Mouse (Mus musculus): Measurements from ENCODE around the gene Lbx2.

Gene Lbx2

GRCm38 (mm10) chr6:83132176-83132919 lies 46.2 kb downstream of the Lbx2 start:
- no peak for DNase-seq (ENCODE audit: low spot score in 2 of 2)

DNA sequence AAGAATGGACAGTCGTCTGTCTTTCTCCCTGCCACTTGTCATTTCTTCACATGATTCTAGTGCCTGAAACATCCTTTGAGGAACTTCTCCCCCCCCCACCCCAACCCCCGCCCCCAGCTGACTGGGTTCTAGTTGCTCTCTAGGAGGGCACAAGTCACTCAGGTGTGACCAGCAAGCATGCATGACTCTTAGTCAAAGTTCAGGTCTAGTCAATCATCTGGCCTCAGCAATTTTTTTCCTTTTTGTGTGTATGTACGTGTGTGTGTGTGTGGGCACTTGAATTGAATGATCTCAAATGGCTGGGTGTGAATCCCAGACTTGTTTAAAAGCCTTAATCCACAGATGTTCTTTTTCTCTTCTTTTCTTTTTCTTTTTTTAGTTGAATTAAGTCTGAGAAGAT lies 48.1 kb downstream of the Lbx2 start:
- no peak for DNase-seq (ENCODE audit: low spot score in 2 of 2)

DNA sequence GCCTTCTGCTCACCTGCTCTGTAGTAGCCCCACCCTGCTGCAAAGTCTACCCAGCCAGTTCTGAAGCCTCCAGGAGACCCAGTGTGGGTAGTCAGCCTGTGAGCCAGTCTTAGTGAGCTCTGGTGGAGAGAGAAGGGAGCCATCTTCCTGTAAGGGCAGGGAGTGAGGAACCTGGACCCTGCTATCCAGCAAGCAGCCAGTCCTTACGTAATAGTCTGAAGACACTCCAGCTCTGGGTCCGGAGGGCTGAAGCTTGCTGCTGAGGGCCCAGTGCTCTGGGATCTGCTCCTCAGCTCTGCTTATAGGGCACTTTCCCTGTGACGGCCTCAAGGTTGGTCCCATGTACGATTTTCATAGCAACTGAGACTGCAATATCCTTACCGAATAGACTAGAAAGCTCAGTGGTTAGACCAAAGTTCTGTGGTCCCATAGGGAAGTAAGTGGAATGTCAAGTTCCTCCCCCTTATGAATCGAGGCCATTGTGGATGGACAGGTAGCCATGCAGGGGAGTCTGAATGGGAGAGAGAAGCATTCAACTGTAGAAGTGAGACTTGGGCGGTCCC lies 48.9 kb downstream of the Lbx2 start, which contains the start of gene Rtkn:
Gene Rtkn, plus strand, starts transcription at position 513 of the 563 bp plus-strand sequence.
- no peak for DNase-seq (ENCODE audit: low spot score in 2 of 2)

DNA sequence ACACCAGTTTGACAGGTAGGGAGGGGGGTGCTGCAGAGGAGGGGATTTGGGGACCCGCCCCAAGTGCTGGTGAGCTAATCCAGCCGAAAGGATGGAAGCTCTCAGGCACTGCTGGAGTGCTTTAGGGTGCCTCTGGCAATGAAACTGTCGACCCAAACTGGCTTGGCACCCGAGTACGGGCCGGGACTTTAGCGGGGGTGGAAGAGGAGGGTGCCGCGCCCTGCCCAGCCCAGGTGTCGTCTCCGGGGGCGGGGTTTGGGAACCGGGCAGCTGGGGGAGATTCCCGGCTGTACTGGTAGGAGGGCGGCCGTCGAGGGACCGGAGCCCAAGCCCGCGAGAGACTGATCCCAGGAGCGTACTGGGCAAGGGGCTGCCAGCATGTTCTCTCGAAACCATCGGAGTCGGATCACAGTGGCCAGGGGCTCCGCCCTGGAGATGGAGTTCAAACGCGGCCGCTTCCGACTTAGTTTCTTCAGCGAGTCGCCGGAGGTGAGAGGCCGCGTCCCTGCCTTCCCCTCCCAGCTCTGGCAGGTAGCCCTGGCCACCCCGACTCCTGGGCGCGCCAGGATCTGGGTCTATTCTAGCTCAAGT lies 49.5 kb downstream of the Lbx2 start:
- no peak for DNase-seq (ENCODE audit: low spot score in 2 of 2)

- no peak for DNase-seq (ENCODE audit: low spot score in 2 of 2)
Measured at GRCm38 (mm10) chr6:83136291-83136880, 50.2 kb downstream of the Lbx2 start.

GRCm38 (mm10) chr6:83136881-83137575 lies 50.9 kb downstream of the Lbx2 start:
- DNase-seq (ENCODE audit: low spot score in 2 of 2): no peak

GRCm38 (mm10) chr6:83137576-83137950 lies 51.4 kb downstream of the Lbx2 start:
- DNase-seq (ENCODE audit: low spot score in 2 of 2): peak; percentile 64 to 70

Measured in frontal cortex, postnatal 14 days (tissue).